Mouse (Mus musculus) adrenal gland, postnatal 25 days (tissue): Measurements from ENCODE around the gene Cdk5rap2. TPM values are rescaled to one million over a fixed set of nuclear protein-coding genes. Genes with fewer than 3 reads are reported as not detected.

Source experiments
- total RNA-seq: library from RNA; stranded (reverse); gene quantifications from 2 replicates; pipeline ENCODE4 v1.2.3, GENCODE M21; 2021

The Cdk5rap2 gene
- total RNA-seq, 1 experiment from 2014 or later, result 49.8 TPM

Other genes with a start within 250 kb of the Cdk5rap2 start
- 25.4 and 43.8 TPM in 2 replicates for gene Megf9, start 124.6 kb upstream of the Cdk5rap2 start, total RNA-seq